Mouse (Mus musculus): ENCODE measurements around the gene C530008M17Rik.

- no peak for TF ChIP-seq POLR2A (IDR thresholded peaks at IDR 0.05; ENCODE audit: control insufficient read depth in 1 of 2, insufficient read depth in 1 of 2, low read depth in 1 of 2, low read length in 2 of 2, poor library complexity in 1 of 2)
- no peak for TF ChIP-seq MYC (IDR thresholded peaks at IDR 0.05; ENCODE audit: low read depth, low read length)
- TF ChIP-seq ZC3H11A (IDR thresholded peaks at IDR 0.05; ENCODE audit: low read depth, low read length) = no peak
- no peak for TF ChIP-seq ZKSCAN1 (IDR thresholded peaks at IDR 0.05; ENCODE audit: low read depth, low read length)
- TF ChIP-seq TBP (IDR thresholded peaks at IDR 0.05; ENCODE audit: low read depth, low read length) = no peak
- no peak for TF ChIP-seq ZNF384 (IDR thresholded peaks at IDR 0.05; ENCODE audit: low read depth, low read length)
- TF ChIP-seq USF1 (IDR thresholded peaks at IDR 0.05; ENCODE audit: low read depth, low read length) = no peak
- TF ChIP-seq SMC3 (IDR thresholded peaks at IDR 0.05; ENCODE audit: low read depth, low read length) = no peak
- TF ChIP-seq CHD2 (IDR thresholded peaks at IDR 0.05; ENCODE audit: low read length) = no peak
- TF ChIP-seq CTCF (IDR thresholded peaks at IDR 0.05 in 2 of 3, conservative IDR thresholded peaks at IDR 0.05 in 1 of 3; ENCODE audit: control insufficient read depth in 1 of 3, insufficient read depth in 1 of 3, low read depth in 2 of 3, low read length in 3 of 3, poor library complexity in 1 of 3, severe bottlenecking in 1 of 3) = no peak
- no peak for TF ChIP-seq MAFK (IDR thresholded peaks at IDR 0.05; ENCODE audit: borderline replicate concordance, low read depth, low read length)
- TF ChIP-seq BHLHE40 (IDR thresholded peaks at IDR 0.05; ENCODE audit: borderline replicate concordance, low read depth, low read length) = no peak
- no peak for TF ChIP-seq ELF1 (IDR thresholded peaks at IDR 0.05; ENCODE audit: low read depth, low read length)
Measured at GRCm38 (mm10) chr5:76855829-76856600, 199.7 kb downstream of the C530008M17Rik start.
